Mouse (Mus musculus) liver, embryonic 15.5 days (tissue): ENCODE results near the gene Kit. TPM values are rescaled to one million over a fixed set of nuclear protein-coding genes. Genes with fewer than 3 reads are reported as not detected.

ENCODE experiments used
- ATAC-seq: fragments of 200-750 bp; cut with Nextera tagmentation; 2 replicates; pipeline ENCODE4 v1.8.0; 2017; ENCODE audit warnings: moderate number of reproducible peaks, mild to moderate bottlenecking, moderate library complexity; ENCODE audit not compliant: insufficient read depth
- H3K27ac ChIP-seq: fragments of 300-500 bp; sonication (generic); replicated peaks from 2 replicates; pipeline ENCODE4 v1.5.1; 2015; ENCODE audit warnings: mild to moderate bottlenecking, inconsistent platforms
- H3K27me3 ChIP-seq: fragments of 300-500 bp; sonication (generic); 2 replicates; pipeline ENCODE4 v1.6.1; 2015; ENCODE audit warnings: mild to moderate bottlenecking, inconsistent platforms
- H3K36me3 ChIP-seq: fragments of 300-500 bp; sonication (generic); replicated peaks from 2 replicates; pipeline ENCODE4 v1.6.1; 2015; ENCODE audit warnings: moderate library complexity, mild to moderate bottlenecking, inconsistent platforms
- H3K4me1 ChIP-seq: fragments of 300-500 bp; sonication (generic); replicated peaks from 2 replicates; pipeline ENCODE4 v1.6.1; 2015; ENCODE audit warnings: inconsistent platforms
- H3K4me2 ChIP-seq: fragments of 300-500 bp; sonication (generic); 2 replicates; pipeline ENCODE4 v1.6.1; 2015; ENCODE audit warnings: moderate library complexity, mild to moderate bottlenecking, inconsistent platforms
- H3K4me3 ChIP-seq: fragments of 300-500 bp; sonication (generic); replicated peaks from 2 replicates; pipeline ENCODE4 v1.5.1; 2015; ENCODE audit warnings: mild to moderate bottlenecking, inconsistent platforms
- H3K9ac ChIP-seq: fragments of 300-500 bp; sonication (generic); 2 replicates; pipeline ENCODE4 v1.6.1; 2015; ENCODE audit warnings: moderate library complexity, mild to moderate bottlenecking, inconsistent platforms
- H3K9me3 ChIP-seq: fragments of 300-500 bp; sonication (generic); replicated peaks from 2 replicates; pipeline ENCODE4 v1.6.1; 2016; ENCODE audit warnings: inconsistent platforms
- WGBS: fragments of 180-500 bp; shearing (Covaris S2); methylation state at CpG from one replicate; pipeline ENCODE4 v1.1.7; 2015; ENCODE audit warnings: mixed read lengths; ENCODE audit not compliant: insufficient replicate concordance; 5-methylcytosine and 5-hydroxymethylcytosine counted together
- polyA plus RNA-seq: library from polyadenylated mRNA; unstranded; fragments of >200 nt; fragmentation: Nextera tagmentation; extraction: Ambion mirVana; gene quantifications from 2 replicates; pipeline ENCODE4 v1.2.1, GENCODE M21; 2015

Gene Kit
- polyA plus RNA-seq, 1 experiment from 2014 or later: 13.9 TPM

DNA sequence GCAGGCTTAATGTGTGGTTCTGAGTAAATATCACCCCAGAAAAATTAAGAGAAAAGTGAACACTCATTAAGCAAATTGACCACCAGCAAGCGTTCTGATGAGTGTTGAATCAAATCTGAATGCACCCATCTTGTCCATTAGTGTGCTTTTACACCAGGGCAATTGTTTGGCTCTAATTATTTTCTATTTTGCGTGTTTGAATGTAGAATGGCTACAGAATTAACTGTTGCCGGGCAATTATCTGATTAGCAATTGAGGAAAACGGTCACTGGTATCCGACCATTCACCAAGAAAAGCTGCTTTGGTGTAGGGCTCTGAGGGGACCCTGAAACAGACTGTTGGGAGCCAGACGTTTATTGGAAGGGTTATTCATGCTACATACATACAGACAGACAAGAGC lies 16.2 kb downstream of the Kit start:
- ATAC-seq: no peak
- no peak overlapping the region for H3K4me2 ChIP-seq
- WGBS: 50% methylated on average over 6 of the region's 6 CpGs

DNA sequence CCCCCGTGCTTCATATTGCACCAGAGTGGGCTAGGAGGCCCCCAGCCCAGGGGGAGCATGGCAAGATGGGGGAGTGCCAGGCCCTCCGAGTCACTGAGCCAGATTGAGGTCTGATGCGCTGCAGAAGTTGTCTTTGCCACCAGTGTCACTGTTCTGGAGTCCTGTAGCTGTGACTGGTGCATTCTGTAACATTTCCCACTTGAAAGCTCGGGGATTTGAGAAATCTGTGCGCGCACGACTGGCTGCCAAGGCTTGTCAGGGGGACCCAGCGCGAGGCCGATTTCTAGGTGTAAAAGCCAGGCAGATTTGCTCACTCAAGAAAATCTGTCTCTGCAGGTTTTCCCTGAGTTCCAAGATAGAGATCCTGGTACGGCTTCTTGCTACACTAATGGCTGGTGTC lies 16.9 kb downstream of the Kit start:
- Histone ChIP-seq H3K9me3 (no peaks in the 10 kb centered on the region), H3K4me1 (peaks cover 3% of the 10 kb centered on the region), H3K36me3 (no peaks in the 10 kb centered on the region), H3K27ac (no peak overlapping the region), H3K27me3 (no peaks in the 10 kb centered on the region), H3K9ac (no peak overlapping the region), H3K4me3 (no peak overlapping the region), H3K4me2 (no peak overlapping the region)
- WGBS: 75% methylated on average over 11 of the region's 11 CpGs
- ATAC-seq: no peak

More for the DNA sequence above, 16.2 kb downstream of the Kit start:
- H3K9me3 ChIP-seq: no peaks in the 10 kb centered on the region
- H3K36me3 ChIP-seq: no peaks in the 10 kb centered on the region
- peaks cover 3% of the 10 kb centered on the region for H3K4me1 ChIP-seq
- H3K27ac ChIP-seq: no peak overlapping the region
- no peaks in the 10 kb centered on the region for H3K27me3 ChIP-seq
- no peak overlapping the region for H3K9ac ChIP-seq
- no peak overlapping the region for H3K4me3 ChIP-seq

DNA sequence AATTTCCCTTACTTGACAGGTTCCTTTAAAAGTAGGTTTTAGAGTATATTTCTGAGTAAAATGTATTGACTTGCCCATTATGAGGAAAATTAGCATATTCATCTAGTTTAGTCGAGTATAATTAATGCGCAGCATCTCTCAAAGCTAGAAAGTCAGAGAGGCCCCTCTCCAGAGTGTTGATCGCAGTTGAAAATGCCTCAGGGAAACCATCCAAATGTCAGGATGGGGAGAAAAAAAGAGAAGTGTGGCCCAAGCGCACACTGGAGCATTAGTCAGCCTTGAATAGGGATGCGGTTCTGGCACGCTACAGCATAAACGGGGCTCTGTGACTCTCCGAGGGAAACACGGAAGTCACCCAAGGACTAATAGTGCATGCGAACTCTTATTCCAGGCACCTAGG lies 20.6 kb downstream of the Kit start:
- no peak overlapping the region for H3K4me2 ChIP-seq
- no peaks in the 10 kb centered on the region for H3K36me3 ChIP-seq
- WGBS: 80% methylated on average over 10 of the region's 10 CpGs
- H3K4me3 ChIP-seq: no peak overlapping the region
- no peak for ATAC-seq
- peaks cover 16% of the 10 kb centered on the region for H3K4me1 ChIP-seq
- no peaks in the 10 kb centered on the region for H3K9me3 ChIP-seq
- H3K27me3 ChIP-seq: no peaks in the 10 kb centered on the region
- no peak overlapping the region for H3K9ac ChIP-seq
- no peak overlapping the region for H3K27ac ChIP-seq

DNA sequence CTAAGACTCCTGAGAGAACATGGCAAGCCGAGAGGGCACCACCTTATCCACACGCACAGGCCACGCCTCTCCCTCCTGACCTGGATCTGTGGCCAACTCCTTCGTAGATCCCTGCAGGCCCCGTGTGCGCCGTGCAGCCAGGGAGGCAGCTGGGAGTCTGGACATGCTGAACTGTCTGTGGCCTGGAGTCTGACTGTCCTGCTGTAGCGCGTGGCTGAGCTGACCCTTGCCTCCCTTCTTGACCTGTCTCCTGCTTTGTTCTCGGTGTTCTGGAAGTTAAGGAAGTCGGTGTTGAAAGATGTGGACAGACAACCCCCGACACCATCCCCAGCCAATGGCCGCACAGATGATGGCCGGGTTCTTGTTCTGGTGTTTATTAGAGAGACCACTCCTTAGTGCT lies 21.5 kb downstream of the Kit start:
- H3K27ac ChIP-seq: no peak overlapping the region
- WGBS: 61% methylated on average over 14 of the region's 14 CpGs
- H3K27me3 ChIP-seq: no peaks in the 10 kb centered on the region
- ATAC-seq: no peak
- no peaks in the 10 kb centered on the region for H3K36me3 ChIP-seq
- H3K9ac ChIP-seq: no peak overlapping the region
- no peaks in the 10 kb centered on the region for H3K9me3 ChIP-seq
- peaks cover 21% of the 10 kb centered on the region for H3K4me1 ChIP-seq
- H3K4me3 ChIP-seq: no peak overlapping the region
- H3K4me2 ChIP-seq: no peak overlapping the region

DNA sequence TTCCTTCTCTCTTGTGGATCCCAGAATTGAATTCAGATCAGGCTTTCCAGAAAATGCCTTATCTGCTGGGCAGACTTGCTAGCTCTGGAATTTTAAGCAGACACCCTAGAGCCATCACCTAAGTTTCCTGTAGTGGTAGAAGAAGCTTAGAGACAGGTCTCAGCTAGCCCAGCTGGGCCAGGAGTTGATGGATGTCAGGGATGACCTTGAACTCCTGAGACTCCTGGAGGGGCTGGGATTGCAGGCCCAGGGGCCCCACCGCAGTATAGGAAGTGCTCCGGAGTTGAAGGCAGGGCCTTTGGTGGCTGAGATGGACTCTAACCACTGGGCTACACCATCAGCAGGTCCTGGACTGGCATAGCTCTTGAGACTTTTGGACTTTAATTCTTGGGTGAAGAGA lies 22.6 kb downstream of the Kit start:
- 78% methylated on average over 2 of the region's 2 CpGs for WGBS
- no peak overlapping the region for H3K4me3 ChIP-seq
- peaks cover 30% of the 10 kb centered on the region for H3K4me1 ChIP-seq
- H3K27me3 ChIP-seq: no peaks in the 10 kb centered on the region
- H3K36me3 ChIP-seq: no peaks in the 10 kb centered on the region
- no peak overlapping the region for H3K27ac ChIP-seq
- H3K9ac ChIP-seq: no peak overlapping the region
- ATAC-seq: no peak
- no peaks in the 10 kb centered on the region for H3K9me3 ChIP-seq
- H3K4me2 ChIP-seq: no peak overlapping the region

DNA sequence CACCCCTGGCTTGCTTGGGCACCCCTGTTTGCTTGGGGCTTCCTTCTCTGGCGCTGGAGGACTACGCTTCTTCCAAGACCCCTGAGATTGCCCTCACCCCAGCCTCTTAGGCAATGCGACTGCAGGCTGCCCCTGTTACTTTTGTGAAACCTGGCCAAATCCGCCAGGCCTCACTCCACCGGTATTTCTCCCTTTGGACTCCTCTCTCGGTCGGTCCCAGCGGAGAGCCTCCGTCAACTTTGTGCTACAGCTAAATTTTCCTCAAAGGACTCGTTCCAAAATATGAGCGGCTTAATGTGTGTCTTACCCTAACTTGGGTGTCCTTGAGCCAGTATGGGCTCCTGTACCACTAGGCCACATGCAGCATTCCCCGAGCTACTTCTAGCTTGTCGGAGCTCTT lies 23.8 kb downstream of the Kit start:
- peaks cover 39% of the 10 kb centered on the region for H3K4me1 ChIP-seq
- H3K27ac ChIP-seq: no peak overlapping the region
- H3K9me3 ChIP-seq: no peaks in the 10 kb centered on the region
- no peak overlapping the region for H3K4me2 ChIP-seq
- no peak overlapping the region for H3K4me3 ChIP-seq
- no peaks in the 10 kb centered on the region for H3K27me3 ChIP-seq
- 80% methylated on average over 13 of the region's 13 CpGs for WGBS
- no peak for ATAC-seq
- H3K36me3 ChIP-seq: no peaks in the 10 kb centered on the region
- no peak overlapping the region for H3K9ac ChIP-seq

DNA sequence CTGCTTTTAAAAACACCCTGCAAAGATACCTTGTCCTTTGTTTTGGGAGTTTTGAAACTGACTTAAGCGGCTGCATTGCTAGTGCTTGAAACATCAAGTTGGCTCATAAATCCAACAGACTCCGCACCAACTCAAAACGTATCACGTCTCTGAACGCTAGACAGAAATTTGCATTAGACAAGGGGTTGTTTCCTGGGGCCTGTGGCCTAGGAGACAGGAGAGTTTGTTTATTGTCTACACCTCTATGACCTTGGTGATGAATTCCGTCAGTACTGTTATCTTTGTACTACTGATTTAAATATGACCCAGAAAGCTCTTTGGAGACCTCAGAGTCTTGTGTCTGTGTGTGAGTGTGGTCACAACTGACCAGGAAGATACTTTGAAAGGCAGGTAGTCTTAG lies 25.3 kb downstream of the Kit start:
- no peaks in the 10 kb centered on the region for H3K27me3 ChIP-seq
- H3K4me2 ChIP-seq: no peak overlapping the region
- H3K9ac ChIP-seq: no peak overlapping the region
- ATAC-seq: no peak
- H3K9me3 ChIP-seq: no peaks in the 10 kb centered on the region
- no peak overlapping the region for H3K27ac ChIP-seq
- H3K4me1 ChIP-seq: peaks cover 40% of the 10 kb centered on the region
- 60% methylated on average over 6 of the region's 6 CpGs for WGBS
- no peak overlapping the region for H3K4me3 ChIP-seq
- H3K36me3 ChIP-seq: no peaks in the 10 kb centered on the region

DNA sequence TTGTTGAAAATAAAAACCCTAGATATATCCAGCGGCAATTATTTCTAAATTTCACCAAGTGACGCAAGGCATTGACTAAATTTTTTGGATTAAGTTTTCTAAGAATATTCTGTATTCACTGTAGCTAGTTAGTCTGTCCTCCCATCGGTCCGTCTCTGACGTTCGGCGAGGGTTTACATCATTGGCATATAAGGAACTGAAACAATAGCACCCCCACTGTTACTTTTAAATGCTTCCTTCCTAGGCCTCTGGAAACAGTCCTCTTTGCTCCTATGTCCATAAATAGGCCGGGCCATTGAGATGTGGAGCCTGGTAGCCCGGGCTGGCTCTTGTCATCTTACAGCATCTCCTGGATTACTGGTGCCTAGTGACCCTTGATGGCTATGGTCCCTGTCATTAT lies 29.5 kb downstream of the Kit start:
- no peak overlapping the region for H3K9ac ChIP-seq
- 0 out of 2 replicates have a peak, but pooled peaks cover under 1% of the 10 kb centered on the region for H3K36me3 ChIP-seq
- 71% methylated on average over 9 of the region's 9 CpGs for WGBS
- ATAC-seq: no peak
- H3K4me2 ChIP-seq: no peak overlapping the region
- no peaks in the 10 kb centered on the region for H3K27me3 ChIP-seq
- no peaks in the 10 kb centered on the region for H3K9me3 ChIP-seq
- peaks cover 52% of the 10 kb centered on the region for H3K4me1 ChIP-seq
- no peak overlapping the region for H3K4me3 ChIP-seq
- no peak overlapping the region for H3K27ac ChIP-seq

DNA sequence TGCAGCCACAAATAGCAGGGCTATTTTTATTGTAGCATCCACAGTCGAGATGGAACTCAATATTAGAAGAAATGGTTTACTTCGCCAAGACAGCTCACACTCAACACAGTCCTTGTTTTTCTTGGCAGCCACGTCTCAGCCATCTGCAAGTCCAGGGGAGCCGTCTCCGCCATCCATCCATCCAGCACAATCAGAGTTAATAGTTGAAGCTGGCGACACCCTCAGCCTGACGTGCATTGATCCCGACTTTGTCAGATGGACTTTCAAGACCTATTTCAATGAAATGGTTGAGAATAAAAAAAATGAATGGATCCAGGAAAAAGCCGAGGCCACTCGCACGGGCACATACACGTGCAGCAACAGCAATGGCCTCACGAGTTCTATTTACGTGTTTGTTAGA lies 32.2 kb downstream of the Kit start:
- no peak overlapping the region for H3K27ac ChIP-seq
- H3K9ac ChIP-seq: no peak overlapping the region
- ATAC-seq: no peak
- H3K36me3 ChIP-seq: 0 out of 2 replicates have a peak, but pooled peaks cover 6% of the 10 kb centered on the region
- WGBS: 65% methylated on average over 14 of the region's 14 CpGs
- no peaks in the 10 kb centered on the region for H3K9me3 ChIP-seq
- H3K4me1 ChIP-seq: peaks cover 42% of the 10 kb centered on the region
- no peak overlapping the region for H3K4me3 ChIP-seq
- H3K27me3 ChIP-seq: no peaks in the 10 kb centered on the region
- H3K4me2 ChIP-seq: no peak overlapping the region

DNA sequence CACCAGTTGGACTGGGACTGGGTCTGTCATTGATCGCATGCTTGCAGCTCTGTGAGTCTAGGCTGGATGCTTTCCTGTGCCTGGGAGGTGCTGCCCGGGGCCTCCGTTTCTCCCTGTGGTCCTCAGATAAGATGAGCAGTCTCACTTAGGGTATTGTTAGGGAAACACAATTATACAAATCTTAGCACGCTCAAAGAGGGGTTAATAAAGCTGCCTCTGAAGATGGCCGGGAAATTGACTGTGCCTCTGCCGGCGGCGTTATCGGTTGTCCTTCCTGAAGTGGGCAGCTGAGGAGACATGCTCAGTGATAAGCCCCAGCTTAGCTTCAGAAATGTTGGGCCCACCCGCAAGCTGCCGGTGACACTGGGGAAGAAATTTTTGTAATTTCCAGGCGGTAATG lies 33.3 kb downstream of the Kit start:
- Histone ChIP-seq H3K4me1 (peaks cover 33% of the 10 kb centered on the region), H3K4me3 (no peak overlapping the region), H3K4me2 (peak overlapping the region; percentile 49), H3K9me3 (no peaks in the 10 kb centered on the region), H3K27me3 (no peaks in the 10 kb centered on the region), H3K9ac (no peak overlapping the region), H3K36me3 (0 out of 2 replicates have a peak, but pooled peaks cover 6% of the 10 kb centered on the region), H3K27ac (0 out of 2 replicates have a peak overlapping the region, but pooled peaks have one; percentile 14)
- WGBS: 20% methylated on average over 12 of the region's 12 CpGs
- ATAC-seq: peak; percentile 70

DNA sequence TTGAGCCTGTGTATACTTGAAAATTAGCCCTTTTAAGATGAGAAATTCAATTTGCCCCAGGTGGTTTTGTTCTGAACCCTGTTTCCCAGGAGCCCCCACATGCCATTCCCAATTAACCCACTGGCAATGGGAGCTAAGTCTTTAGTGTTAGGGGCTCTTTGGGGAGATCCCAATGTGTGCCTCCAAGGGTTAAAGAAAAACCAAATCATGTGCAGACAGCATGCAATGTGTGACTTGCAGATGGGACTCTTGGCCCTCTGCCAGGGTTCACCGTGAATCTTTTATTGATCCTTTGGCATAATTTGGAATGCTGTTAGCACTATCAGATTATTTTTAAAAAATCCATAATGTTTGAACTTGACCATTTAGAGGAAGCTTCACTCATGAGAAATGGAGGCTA lies 37.7 kb downstream of the Kit start:
- Histone ChIP-seq H3K9me3 (no peaks in the 10 kb centered on the region), H3K4me2 (no peak overlapping the region), H3K36me3 (0 out of 2 replicates have a peak, but pooled peaks cover 6% of the 10 kb centered on the region), H3K4me3 (no peak overlapping the region), H3K9ac (no peak overlapping the region), H3K27ac (no peak overlapping the region), H3K4me1 (peaks cover 11% of the 10 kb centered on the region), H3K27me3 (no peaks in the 10 kb centered on the region)
- WGBS: 65% methylated on average over 1 of the region's 1 CpGs
- no peak for ATAC-seq

DNA sequence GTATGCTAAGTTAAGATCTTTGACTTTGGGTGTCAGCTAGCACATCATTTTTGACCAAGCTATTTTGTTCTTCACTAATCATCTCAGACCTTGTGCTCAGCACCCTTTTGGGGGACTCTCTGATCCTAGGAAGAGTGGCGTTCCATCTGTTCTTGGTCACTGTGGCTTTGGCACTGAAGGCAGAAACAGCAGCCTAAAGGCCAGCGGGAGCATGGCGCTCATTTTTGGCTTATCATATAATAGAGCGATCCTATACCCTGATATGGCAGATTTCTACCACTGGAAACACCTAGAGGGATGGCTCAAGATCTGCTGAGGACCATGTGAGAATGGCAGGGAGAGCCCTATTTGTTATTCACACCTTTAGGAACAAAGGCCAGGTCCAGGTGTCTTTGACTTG lies 38.2 kb downstream of the Kit start:
- no peak overlapping the region for H3K27ac ChIP-seq
- H3K27me3 ChIP-seq: no peaks in the 10 kb centered on the region
- no peak overlapping the region for H3K4me3 ChIP-seq
- no peak overlapping the region for H3K4me2 ChIP-seq
- WGBS: 86% methylated on average over 4 of the region's 4 CpGs
- 0 out of 2 replicates have a peak, but pooled peaks cover 6% of the 10 kb centered on the region for H3K36me3 ChIP-seq
- no peak overlapping the region for H3K9ac ChIP-seq
- peaks cover 5% of the 10 kb centered on the region for H3K4me1 ChIP-seq
- ATAC-seq: no peak
- no peaks in the 10 kb centered on the region for H3K9me3 ChIP-seq
